Mouse (Mus musculus) heart, embryonic 15.5 days (tissue): ENCODE measurements at regions not wholly inside any gene's neighbourhood (a gene's known extent, or its start where the extent isn't known, plus 50 kb on each side); places are given as distances from the start of the nearest gene placed in this dataset.

ENCODE experiments used
- ATAC-seq: fragments of 200-750 bp; cut with Nextera tagmentation; replicated peaks from 2 replicates; pipeline ENCODE4 v1.8.0; 2017; ENCODE audit warnings: low read depth, moderate TSS enrichment; ENCODE audit not compliant: insufficient number of reproducible peaks, insufficient read depth, low FRiP score
- H3K27ac ChIP-seq: fragments of 300-500 bp; sonication (generic); 2 replicates; pipeline ENCODE4 v1.5.1; 2015; ENCODE audit warnings: mild to moderate bottlenecking, inconsistent platforms
- H3K27me3 ChIP-seq: fragments of 300-500 bp; sonication (generic); 2 replicates; pipeline ENCODE4 v1.6.1; 2015; ENCODE audit warnings: inconsistent platforms
- H3K36me3 ChIP-seq: fragments of 300-500 bp; sonication (generic); 2 replicates; pipeline ENCODE4 v1.6.1; 2015; ENCODE audit warnings: mild to moderate bottlenecking, inconsistent platforms
- H3K4me1 ChIP-seq: fragments of 300-500 bp; sonication (generic); replicated peaks from 2 replicates; pipeline ENCODE4 v1.6.1; 2015; ENCODE audit warnings: inconsistent platforms
- H3K4me2 ChIP-seq: fragments of 300-500 bp; sonication (generic); 2 replicates; pipeline ENCODE4 v1.6.1; 2015; ENCODE audit warnings: inconsistent platforms, mild to moderate bottlenecking, moderate library complexity
- H3K4me3 ChIP-seq: fragments of 300-500 bp; sonication (generic); 2 replicates; pipeline ENCODE4 v1.5.1; 2015; ENCODE audit warnings: mild to moderate bottlenecking, inconsistent platforms
- H3K9ac ChIP-seq: fragments of 300-500 bp; sonication (generic); 2 replicates; pipeline ENCODE4 v1.6.1; 2015; ENCODE audit warnings: mild to moderate bottlenecking, inconsistent platforms
- H3K9me3 ChIP-seq: fragments of 300-500 bp; sonication (generic); replicated peaks from 2 replicates; pipeline ENCODE4 v1.6.1; 2016; ENCODE audit warnings: inconsistent platforms
- WGBS: fragments of 180-500 bp; shearing (Covaris S2); methylation state at CpG from one replicate; pipeline ENCODE4 v1.1.7; 2015; ENCODE audit warnings: mixed read lengths; 5-methylcytosine and 5-hydroxymethylcytosine counted together

DNA sequence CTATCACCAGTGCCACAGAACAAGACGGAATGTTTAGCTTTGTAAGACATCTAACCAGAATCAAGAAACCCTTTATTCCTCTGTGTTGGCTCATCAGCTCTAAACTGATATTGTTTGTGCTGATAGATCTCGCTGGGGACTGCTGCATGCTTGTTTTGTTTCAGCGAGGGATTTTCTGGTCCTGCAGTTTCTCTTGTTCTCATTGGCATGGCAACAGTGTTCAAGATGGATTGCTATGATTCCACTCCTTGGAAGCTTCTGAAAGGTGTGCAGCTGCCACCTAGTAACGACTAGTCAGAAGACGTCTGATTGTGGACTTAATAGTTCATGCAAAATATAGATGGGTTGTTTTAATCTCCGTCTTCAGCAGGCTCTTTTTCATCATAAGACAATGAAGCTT, 591.2 kb downstream of the Sorcs1 start:
- Histone ChIP-seq H3K36me3 (no peaks in the 10 kb centered on the region), H3K4me3 (no peak overlapping the region), H3K9ac (no peak overlapping the region), H3K27ac (no peak overlapping the region), H3K4me2 (no peak overlapping the region), H3K4me1 (no peaks in the 10 kb centered on the region), H3K27me3 (no peaks in the 10 kb centered on the region), H3K9me3 (no peaks in the 10 kb centered on the region)
- WGBS, result 70% methylated on average over 6 of the region's 6 CpGs
- no peak for ATAC-seq

DNA sequence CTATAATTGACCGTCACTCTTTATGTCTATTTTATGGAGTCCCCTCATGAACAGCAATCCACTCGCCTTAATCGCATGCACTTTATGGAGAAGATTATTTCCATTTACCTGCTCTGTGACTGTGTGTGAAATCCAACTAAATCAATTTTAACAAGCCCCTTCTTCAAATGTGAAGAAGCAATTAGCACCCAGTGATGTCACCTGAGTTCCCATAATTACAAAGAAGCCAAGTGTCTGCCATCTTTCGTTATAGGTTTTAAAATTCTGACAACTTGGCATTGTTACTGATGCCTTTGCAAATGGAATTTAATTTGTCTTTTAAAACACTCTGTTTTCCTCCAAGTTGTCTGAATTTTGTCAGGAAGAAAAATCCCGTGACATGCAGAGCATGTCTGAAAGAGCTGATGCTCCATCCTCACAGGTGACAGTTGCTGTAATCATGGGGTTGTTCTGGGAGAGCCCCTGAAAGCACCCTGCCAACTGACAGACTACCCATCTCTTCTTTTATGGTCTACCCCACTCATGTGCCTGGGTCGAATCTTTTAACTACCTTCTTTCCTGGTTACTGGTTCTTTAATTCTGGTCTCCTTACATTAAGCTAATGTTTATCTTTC, 600.9 kb downstream of the Sorcs1 start:
- H3K4me2 ChIP-seq, result no peak overlapping the region

DNA sequence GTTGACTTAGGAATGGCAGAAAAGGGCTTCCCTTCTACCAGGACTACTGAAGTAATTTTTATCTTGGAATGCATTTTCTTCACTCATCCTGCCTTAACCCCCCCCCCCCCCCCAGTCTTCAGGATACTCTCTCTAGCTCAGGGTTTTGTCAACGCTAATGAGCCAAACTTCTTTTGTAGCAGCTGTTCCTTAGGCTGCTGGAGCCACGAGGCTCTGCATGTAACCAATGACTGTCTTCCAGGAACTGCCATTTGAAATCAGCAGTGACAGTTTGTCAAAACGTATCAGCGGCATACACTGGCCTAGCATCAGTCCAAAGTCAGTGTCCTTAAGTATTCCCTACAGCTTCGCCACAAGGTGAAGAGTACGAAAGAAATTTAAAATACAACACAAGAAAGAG, 618.0 kb downstream of the Sorcs1 start:
- H3K36me3 ChIP-seq, result no peaks in the 10 kb centered on the region
- H3K9ac ChIP-seq, result no peak overlapping the region
- no peak for ATAC-seq
- no peaks in the 10 kb centered on the region for H3K4me1 ChIP-seq
- 65% methylated on average over 6 of the region's 6 CpGs for WGBS
- H3K4me2 ChIP-seq, result no peak overlapping the region
- no peak overlapping the region for H3K27ac ChIP-seq
- H3K9me3 ChIP-seq, result no peaks in the 10 kb centered on the region
- no peak overlapping the region for H3K4me3 ChIP-seq
- H3K27me3 ChIP-seq, result no peaks in the 10 kb centered on the region

More for the DNA sequence above, 600.9 kb downstream of the Sorcs1 start:
- no peak overlapping the region for H3K27ac ChIP-seq
- H3K9ac ChIP-seq, result no peak overlapping the region
- ATAC-seq, result no peak
- no peak overlapping the region for H3K4me3 ChIP-seq
- no peaks in the 10 kb centered on the region for H3K9me3 ChIP-seq
- 86% methylated on average over 6 of the region's 6 CpGs for WGBS
- no peaks in the 10 kb centered on the region for H3K4me1 ChIP-seq
- H3K36me3 ChIP-seq, result no peaks in the 10 kb centered on the region
- H3K27me3 ChIP-seq, result no peaks in the 10 kb centered on the region

DNA sequence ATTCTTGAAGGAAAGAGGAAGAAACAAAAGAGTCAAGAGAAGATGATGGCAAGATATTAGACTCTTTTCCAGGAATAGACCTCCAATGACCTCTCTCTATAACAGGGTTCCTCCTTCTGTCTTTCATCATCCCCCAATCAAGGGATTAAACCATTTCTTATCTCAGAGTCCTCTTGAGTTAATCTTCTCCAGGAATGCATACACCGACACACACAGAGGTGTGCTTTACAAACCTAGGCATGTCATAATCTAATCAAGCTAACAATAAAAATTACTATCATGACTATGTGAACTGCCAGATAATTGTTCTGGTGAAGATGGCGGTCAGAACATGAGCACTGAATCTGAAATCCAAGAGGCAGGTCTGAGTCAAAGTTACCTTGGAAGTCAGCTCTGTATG, 625.5 kb downstream of the Sorcs1 start:
- Histone ChIP-seq H3K4me3 (no peak overlapping the region), H3K4me2 (no peak overlapping the region), H3K9ac (no peak overlapping the region), H3K27ac (no peak overlapping the region), H3K27me3 (no peaks in the 10 kb centered on the region), H3K36me3 (no peaks in the 10 kb centered on the region), H3K4me1 (no peaks in the 10 kb centered on the region; the same call in 1 of the 2 replicates), H3K9me3 (no peaks in the 10 kb centered on the region)
- WGBS, result 55% methylated on average over 2 of the region's 2 CpGs
- ATAC-seq, result no peak

DNA sequence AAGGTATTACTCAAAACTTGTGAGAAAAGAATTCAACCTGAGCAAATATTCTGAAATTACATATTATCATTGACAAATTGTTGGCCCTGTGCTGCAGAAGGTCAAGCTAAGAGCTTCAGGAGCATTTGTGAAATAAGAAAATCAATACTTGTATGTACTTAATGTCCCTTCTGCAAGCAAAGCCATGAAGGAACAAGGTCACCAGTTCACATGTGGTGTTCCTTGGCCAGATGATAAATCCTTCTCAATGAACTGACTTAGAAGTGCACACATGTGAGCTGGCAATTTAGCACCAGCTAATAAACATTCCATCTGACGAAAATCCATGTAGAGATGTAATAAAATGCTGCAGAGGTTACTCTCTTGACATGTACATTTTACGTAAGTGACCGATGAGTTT, 632.7 kb downstream of the Sorcs1 start:
- ATAC-seq, result no peak
- no peak overlapping the region for H3K27ac ChIP-seq
- H3K4me3 ChIP-seq, result no peak overlapping the region
- H3K9ac ChIP-seq, result no peak overlapping the region
- WGBS, result 71% methylated on average over 3 of the region's 3 CpGs
- no peaks in the 10 kb centered on the region for H3K9me3 ChIP-seq
- no peaks in the 10 kb centered on the region for H3K4me1 ChIP-seq
- no peaks in the 10 kb centered on the region for H3K27me3 ChIP-seq
- H3K4me2 ChIP-seq, result no peak overlapping the region
- H3K36me3 ChIP-seq, result no peaks in the 10 kb centered on the region

DNA sequence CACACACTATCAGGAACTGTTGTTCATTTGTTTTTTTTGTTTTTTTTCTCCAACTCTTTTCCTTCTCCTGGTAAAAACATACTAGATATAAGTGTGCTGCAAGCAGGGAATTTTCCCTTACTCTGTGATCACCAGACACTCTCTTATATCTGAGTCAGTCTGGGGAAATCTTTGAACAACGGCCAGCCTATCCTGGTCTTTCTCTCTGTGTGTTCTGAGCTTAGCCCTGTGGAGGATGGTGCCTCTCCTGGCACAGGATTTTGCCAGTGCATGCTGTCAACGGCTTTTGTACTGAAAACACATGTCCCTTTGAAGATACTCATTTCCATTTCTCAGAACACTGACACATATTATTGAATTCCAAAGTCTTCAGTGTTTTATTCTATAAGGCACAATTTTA, 664.8 kb downstream of the Sorcs1 start:
- no peaks in the 10 kb centered on the region for H3K27me3 ChIP-seq
- no peaks in the 10 kb centered on the region for H3K4me1 ChIP-seq
- no peaks in the 10 kb centered on the region for H3K36me3 ChIP-seq
- 21% methylated on average over 2 of the region's 2 CpGs for WGBS
- no peak overlapping the region for H3K4me2 ChIP-seq
- 0 out of 2 replicates have a peak, but pooled peaks have one; percentile 66 for ATAC-seq
- H3K27ac ChIP-seq, result no peak overlapping the region
- no peaks in the 10 kb centered on the region for H3K9me3 ChIP-seq
- H3K4me3 ChIP-seq, result no peak overlapping the region
- H3K9ac ChIP-seq, result no peak overlapping the region

DNA sequence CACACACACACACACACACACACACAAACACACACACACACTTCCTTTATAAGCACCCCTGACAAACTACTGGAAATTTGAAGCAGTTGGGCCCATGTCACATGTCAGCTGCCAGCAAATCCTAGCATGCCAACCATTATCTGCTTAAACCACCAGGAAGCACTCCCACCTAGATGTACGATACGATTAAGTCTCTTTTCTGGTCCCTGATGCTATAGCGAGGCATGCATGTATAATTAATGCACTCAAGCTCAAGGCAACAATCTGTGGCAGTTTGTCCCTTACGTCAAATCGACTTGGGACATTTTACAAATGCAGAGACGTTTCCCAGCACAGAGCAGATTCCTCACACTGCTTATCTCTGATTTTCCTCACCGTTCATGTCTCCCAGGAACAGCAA, 673.2 kb downstream of the Sorcs1 start:
- no peak overlapping the region for H3K4me2 ChIP-seq
- H3K27ac ChIP-seq, result no peak overlapping the region
- no peak for ATAC-seq
- no peaks in the 10 kb centered on the region for H3K4me1 ChIP-seq
- no peak overlapping the region for H3K4me3 ChIP-seq
- H3K9ac ChIP-seq, result no peak overlapping the region
- H3K36me3 ChIP-seq, result no peaks in the 10 kb centered on the region
- WGBS, result 24% methylated on average over 7 of the region's 7 CpGs
- H3K27me3 ChIP-seq, result no peaks in the 10 kb centered on the region
- H3K9me3 ChIP-seq, result no peaks in the 10 kb centered on the region

DNA sequence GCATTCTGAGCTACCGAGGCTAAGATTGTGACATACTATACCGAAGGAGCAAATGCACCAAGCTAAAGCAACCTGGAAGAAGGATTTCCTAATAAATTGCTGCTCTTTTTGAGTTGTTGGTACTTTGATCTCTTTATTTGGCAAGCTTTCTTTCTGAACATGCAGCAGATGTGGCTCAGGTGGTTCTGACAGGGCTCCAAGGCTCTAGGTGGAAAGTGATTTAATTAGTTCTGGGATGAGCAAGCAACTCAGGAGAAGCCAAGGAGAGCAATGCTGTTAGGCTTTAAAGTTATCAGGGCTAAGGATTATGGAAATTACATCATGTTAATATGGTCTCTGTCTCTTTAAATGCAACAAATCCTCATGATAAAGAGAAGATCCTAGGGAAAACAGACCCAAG, 692.6 kb downstream of the Sorcs1 start:
- Histone ChIP-seq H3K4me2 (no peak overlapping the region), H3K36me3 (no peaks in the 10 kb centered on the region), H3K9me3 (no peaks in the 10 kb centered on the region), H3K27me3 (no peaks in the 10 kb centered on the region), H3K4me1 (no peaks in the 10 kb centered on the region), H3K9ac (no peak overlapping the region), H3K27ac (no peak overlapping the region), H3K4me3 (no peak overlapping the region)
- ATAC-seq, result no peak
- WGBS, result 78% methylated on average over 2 of the region's 2 CpGs

DNA sequence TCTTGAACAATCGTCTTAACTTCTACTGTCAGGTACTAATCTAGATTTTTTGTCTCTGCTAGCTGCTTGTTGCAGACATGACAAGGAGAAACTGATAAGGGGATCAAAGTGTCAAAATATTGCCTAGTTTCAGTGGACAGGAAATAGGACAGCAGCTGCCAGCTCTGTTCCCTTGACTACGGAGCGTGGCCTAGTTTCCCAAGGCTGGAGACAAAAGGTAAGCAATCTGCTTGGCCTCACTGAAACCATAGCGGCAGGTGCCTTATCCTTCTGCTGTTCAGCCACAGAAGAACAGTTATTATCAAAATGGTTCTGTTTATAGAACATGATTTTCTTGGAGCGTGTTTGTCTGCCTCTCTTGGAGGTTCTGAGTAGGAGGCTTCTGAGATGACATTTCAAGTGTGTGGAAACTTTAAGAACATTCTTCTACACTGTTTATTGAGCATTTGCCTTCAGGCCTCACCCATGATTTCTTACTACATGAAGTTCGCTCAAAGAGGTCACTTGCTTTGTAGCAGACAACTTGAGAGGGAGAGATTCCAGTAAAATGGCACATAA, 712.1 kb downstream of the Sorcs1 start:
- H3K27ac ChIP-seq, result no peak overlapping the region
- H3K9ac ChIP-seq, result no peak overlapping the region
- H3K9me3 ChIP-seq, result no peaks in the 10 kb centered on the region
- H3K4me3 ChIP-seq, result no peak overlapping the region
- no peak for ATAC-seq
- 60% methylated on average over 6 of the region's 6 CpGs for WGBS
- H3K4me1 ChIP-seq, result no peaks in the 10 kb centered on the region
- no peaks in the 10 kb centered on the region for H3K27me3 ChIP-seq
- H3K36me3 ChIP-seq, result no peaks in the 10 kb centered on the region
- H3K4me2 ChIP-seq, result no peak overlapping the region

DNA sequence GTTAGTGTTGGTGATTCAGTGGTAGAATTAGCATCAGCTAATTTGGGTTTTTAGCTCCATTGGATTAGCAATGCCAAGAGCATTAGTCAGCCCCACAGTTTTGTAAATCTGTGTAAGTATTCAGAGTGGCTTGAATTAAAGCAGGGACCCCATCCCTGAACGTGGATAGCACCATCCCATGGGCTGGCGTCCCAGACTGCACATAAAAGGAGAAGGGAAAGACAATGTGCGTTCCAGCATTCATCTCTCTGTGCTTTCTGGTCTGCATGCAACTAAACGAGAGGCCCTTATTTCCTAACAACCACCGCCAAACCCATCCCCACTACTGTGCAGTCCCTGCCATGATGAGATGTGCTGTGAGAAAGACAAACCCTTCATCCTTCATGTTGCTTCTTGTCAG, 713.8 kb downstream of the Sorcs1 start:
- no peak for ATAC-seq
- H3K9me3 ChIP-seq, result no peaks in the 10 kb centered on the region
- H3K9ac ChIP-seq, result no peak overlapping the region
- H3K36me3 ChIP-seq, result no peaks in the 10 kb centered on the region
- WGBS, result 68% methylated on average over 5 of the region's 5 CpGs
- no peak overlapping the region for H3K4me3 ChIP-seq
- H3K4me2 ChIP-seq, result no peak overlapping the region
- no peaks in the 10 kb centered on the region for H3K27me3 ChIP-seq
- no peaks in the 10 kb centered on the region for H3K4me1 ChIP-seq
- no peak overlapping the region for H3K27ac ChIP-seq

DNA sequence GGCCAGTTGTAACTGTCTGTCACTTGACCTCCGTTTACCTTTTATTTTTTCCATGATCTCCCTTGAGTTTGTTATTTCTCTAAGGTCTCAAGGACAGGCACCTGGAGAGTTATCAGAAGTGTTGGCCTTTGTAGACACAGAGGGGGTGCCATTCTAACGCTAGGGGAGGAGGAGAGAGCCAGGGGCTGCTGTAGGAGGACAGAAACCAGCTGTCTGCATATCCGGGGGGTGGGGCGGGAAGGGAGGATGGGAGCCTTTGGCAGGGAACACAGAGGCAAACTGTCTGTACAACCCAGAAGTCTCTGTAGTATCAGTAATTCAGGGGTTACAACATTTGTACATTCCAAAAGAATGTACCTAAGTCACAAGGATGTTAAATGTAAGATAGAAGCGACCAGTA, 719.9 kb downstream of the Sorcs1 start:
- no peaks in the 10 kb centered on the region for H3K9me3 ChIP-seq
- H3K9ac ChIP-seq, result no peak overlapping the region
- H3K36me3 ChIP-seq, result no peaks in the 10 kb centered on the region
- H3K4me3 ChIP-seq, result no peak overlapping the region
- H3K27ac ChIP-seq, result no peak overlapping the region
- H3K4me2 ChIP-seq, result no peak overlapping the region
- 40% methylated on average over 5 of the region's 5 CpGs for WGBS
- no peaks in the 10 kb centered on the region for H3K4me1 ChIP-seq
- H3K27me3 ChIP-seq, result no peaks in the 10 kb centered on the region
- no peak for ATAC-seq

DNA sequence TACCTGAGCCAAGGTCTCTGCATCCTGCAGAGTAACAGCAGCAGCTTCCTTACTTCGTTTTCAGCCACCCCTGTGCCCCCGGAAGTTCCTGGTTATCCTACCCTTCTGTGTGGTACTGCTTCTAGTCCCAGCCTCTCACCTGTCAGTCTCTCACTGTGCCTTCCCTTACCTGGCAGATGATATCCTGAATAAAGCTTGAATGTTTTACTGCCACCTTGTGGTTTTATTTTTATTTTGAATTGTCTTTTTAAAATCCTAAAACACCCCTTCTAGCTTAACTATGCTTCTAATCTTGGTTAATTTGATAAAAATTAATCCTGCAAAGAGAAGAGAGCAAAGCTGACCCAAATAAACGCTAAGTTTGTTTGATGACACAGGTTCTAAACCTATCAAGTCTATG, 747.2 kb downstream of the Sorcs1 start:
- no peaks in the 10 kb centered on the region for H3K27me3 ChIP-seq
- H3K9me3 ChIP-seq, result no peaks in the 10 kb centered on the region
- ATAC-seq, result no peak
- H3K36me3 ChIP-seq, result no peaks in the 10 kb centered on the region
- H3K4me1 ChIP-seq, result no peaks in the 10 kb centered on the region
- H3K9ac ChIP-seq, result no peak overlapping the region
- WGBS, result 36% methylated on average over 3 of the region's 3 CpGs
- H3K4me2 ChIP-seq, result no peak overlapping the region
- H3K27ac ChIP-seq, result no peak overlapping the region
- H3K4me3 ChIP-seq, result no peak overlapping the region
